Mouse (Mus musculus): Measurements from ENCODE around the gene Tut4.

GRCm38 (mm10) chr4:108601870-108602269 lies 142.6 kb downstream of the Tut4 start:
- no peak for TF ChIP-seq POLR2A (IDR thresholded peaks at IDR 0.05; ENCODE audit: low read depth, low read length)
- no peak for TF ChIP-seq KAT2A (IDR thresholded peaks at IDR 0.05; ENCODE audit: insufficient replicate concordance, low read length)
- no peak for TF ChIP-seq BHLHE40 (IDR thresholded peaks at IDR 0.05; ENCODE audit: low read depth, low read length)
- TF ChIP-seq ZC3H11A (IDR thresholded peaks at IDR 0.05; ENCODE audit: low read depth, low read length): no peak
- TF ChIP-seq HCFC1 (IDR thresholded peaks at IDR 0.05; ENCODE audit: low read depth, low read length): no peak
- TF ChIP-seq CHD2 (IDR thresholded peaks at IDR 0.05; ENCODE audit: low read length): no peak
- no peak for TF ChIP-seq CTCF (conservative IDR thresholded peaks at IDR 0.05 in 1 of 2, IDR thresholded peaks at IDR 0.05 in 1 of 2; ENCODE audit: low read depth in 2 of 2, low read length in 2 of 2)
- no peak for TF ChIP-seq MXI1 (IDR thresholded peaks at IDR 0.05; ENCODE audit: low read depth, low read length)
- no peak for TF ChIP-seq USF1 (IDR thresholded peaks at IDR 0.05; ENCODE audit: low read depth, low read length)
- TF ChIP-seq MAX (IDR thresholded peaks at IDR 0.05; ENCODE audit: low read length): no peak
- TF ChIP-seq ELF1 (IDR thresholded peaks at IDR 0.05; ENCODE audit: low read depth, low read length): no peak
- no peak for TF ChIP-seq EP300 (IDR thresholded peaks at IDR 0.05; ENCODE audit: low read length)
- no peak for TF ChIP-seq RCOR1 (conservative IDR thresholded peaks at IDR 0.05; ENCODE audit: low read depth, low read length)
